9 mouse cellular contexts compared by ENCODE assay signal in genomic region chr16:31917776-31918175, GRCm38 (mm10). TPM values are rescaled to one million over a fixed set of nuclear protein-coding genes. Genes with fewer than 3 reads are reported as not detected.
DNase-seq lines count a peak whose midpoint lies in the region; ATAC-seq and TF ChIP-seq lines count a peak whose summit lies in the region.
"Had no signal": no experiment of that assay in that cellular context is flagged by ENCODE, and none has a peak within 500 bp of the region (broad histone marks: within the 10 kb centered on the region; RNA-seq: fewer than 3 reads in every experiment).

No protein-coding gene starts in this region.

- no peak overlapping the region for H3K4me3 ChIP-seq in heart, embryonic 11.5 days (ENCODE audit: low read depth, low read length)
- H3K4me3 ChIP-seq in lung, postnatal 0 days (ENCODE audit: low read depth, low read length): no peak overlapping the region
- no peak overlapping the region for H3K4me3 ChIP-seq in stomach, embryonic 16.5 days (replicated peaks; ENCODE audit: low read length)
- H3K4me3 ChIP-seq: embryonic facial prominence, embryonic 13.5 days had no signal

- intact Hi-C loops in heart, postnatal 10 days (cut with DNase I): loop anchor here (1.0 to 2.0 kb wide), 3 partner anchors 39 to 459 kb away; partner anchors contain the start of gene Meltf

- no peaks in the 10 kb centered on the region for H3K36me3 ChIP-seq in heart, embryonic 11.5 days (ENCODE audit: control insufficient read depth, insufficient read depth, low read length)
- no peaks in the 10 kb centered on the region for H3K36me3 ChIP-seq in lung, postnatal 0 days (ENCODE audit: insufficient read depth, low read length)
- no peaks in the 10 kb centered on the region for H3K36me3 ChIP-seq in stomach, embryonic 16.5 days (ENCODE audit: control insufficient read depth, insufficient read depth, low read length)
- H3K36me3 ChIP-seq: embryonic facial prominence, embryonic 13.5 days had no signal

- no peaks in the 10 kb centered on the region for H3K4me1 ChIP-seq in heart, embryonic 11.5 days (ENCODE audit: control insufficient read depth, insufficient read depth, low read length)
- no peaks in the 10 kb centered on the region for H3K4me1 ChIP-seq in lung, postnatal 0 days (ENCODE audit: insufficient read depth, low read depth, low read length)
- 0 out of 2 replicates have a peak, but pooled peaks cover 3% of the 10 kb centered on the region for H3K4me1 ChIP-seq in stomach, embryonic 16.5 days (ENCODE audit: control insufficient read depth, insufficient read depth, low read length)

- no peaks in the 10 kb centered on the region for H3K9me3 ChIP-seq in heart, embryonic 11.5 days (replicated peaks; ENCODE audit: control insufficient read depth, low read length)
- H3K9me3 ChIP-seq in lung, postnatal 0 days (ENCODE audit: low read length): no peaks in the 10 kb centered on the region
- no peaks in the 10 kb centered on the region for H3K9me3 ChIP-seq in stomach, embryonic 16.5 days (replicated peaks; ENCODE audit: control insufficient read depth, low read length)
- H3K9me3 ChIP-seq: embryonic facial prominence, embryonic 13.5 days had no signal

- no peaks in the 10 kb centered on the region for H3K27me3 ChIP-seq in heart, embryonic 11.5 days (ENCODE audit: control insufficient read depth, insufficient read depth, low read length)
- no peaks in the 10 kb centered on the region for H3K27me3 ChIP-seq in lung, postnatal 0 days (replicated peaks; ENCODE audit: insufficient read depth, low read length)
- H3K27me3 ChIP-seq in stomach, embryonic 16.5 days (ENCODE audit: control insufficient read depth, insufficient read depth, low read length): no peaks in the 10 kb centered on the region
- H3K27me3 ChIP-seq: embryonic facial prominence, embryonic 13.5 days had no signal

- no peak for TF ChIP-seq EP300 in lung, postnatal 0 days (IDR thresholded peaks at IDR 0.05)

- no peak for TF ChIP-seq CTCF in lung, postnatal 0 days (IDR thresholded peaks at IDR 0.05)

- peak overlapping the region; percentile 53; the same call in 1 of the 2 replicates for H3K4me2 ChIP-seq in heart, embryonic 11.5 days
- H3K4me2 ChIP-seq in lung, postnatal 0 days (replicated peaks; ENCODE audit: low read depth, low read length): no peak overlapping the region
- peak overlapping the region; percentile 55; the same call in 1 of the 2 replicates for H3K4me2 ChIP-seq in stomach, embryonic 16.5 days (ENCODE audit: low read depth, low read length)

- no peak for ATAC-seq in heart, embryonic 11.5 days (replicated peaks; ENCODE audit: insufficient number of reproducible peaks, low FRiP score, low TSS enrichment)
- peak; percentile 53; the same call in 1 of the 2 replicates for ATAC-seq in lung, postnatal 0 days
- peak; percentile 47; the same call in 1 of the 2 replicates for ATAC-seq in stomach, embryonic 16.5 days (ENCODE audit: insufficient read depth, low FRiP score)

- no peak for DNase-seq in heart, postnatal 10 days
- peak; percentile 45 for DNase-seq in lung, postnatal 0 days (ENCODE audit: low spot score)
- DNase-seq in lung, postnatal 36 days: no peak
- peak; percentile 15 to 54 for DNase-seq in kidney, postnatal 36 days
- no peak for DNase-seq in right cerebral cortex, postnatal 4 days
- no peak for DNase-seq in adipocyte (ENCODE audit: low spot score)

- WGBS in heart, embryonic 11.5 days (ENCODE audit: insufficient replicate concordance): 61% methylated on average over 11 of the region's 11 CpGs
- 33% methylated on average over 11 of the region's 11 CpGs for WGBS in lung, postnatal 0 days
- WGBS in stomach, embryonic 16.5 days: 56% methylated on average over 11 of the region's 11 CpGs

- H3K27ac ChIP-seq in heart, embryonic 11.5 days (ENCODE audit: low read depth, low read length): no peak overlapping the region
- no peak overlapping the region for H3K27ac ChIP-seq in lung, postnatal 0 days (ENCODE audit: low read length)
- no peak overlapping the region for H3K27ac ChIP-seq in stomach, embryonic 16.5 days (ENCODE audit: low read length)
- H3K27ac ChIP-seq: embryonic facial prominence, embryonic 13.5 days had no signal

- no peak overlapping the region for H3K9ac ChIP-seq in heart, embryonic 11.5 days (ENCODE audit: low read depth, low read length)
- H3K9ac ChIP-seq in lung, postnatal 0 days (replicated peaks; ENCODE audit: low read depth): no peak overlapping the region
- peak overlapping the region; percentile 61 for H3K9ac ChIP-seq in stomach, embryonic 16.5 days (ENCODE audit: low read length)

RNA-seq across cellular contexts. Expression of gene Pigz, which starts 15.9 kb away (rescaled TPM):
- 0.55 TPM in 1 of 2 replicates, not detected in the other for polyA plus RNA-seq in heart, embryonic 11.5 days (2014; fragmentation: Nextera tagmentation; extraction: Ambion mirVana)
- total RNA-seq in heart, postnatal 10 days (2021): 1 to 10 TPM; 1.7 to 2.0 TPM
- polyA plus RNA-seq in lung, postnatal 0 days (2015; fragmentation: Nextera tagmentation; extraction: Ambion mirVana): 0.30 and 0.63 TPM in 2 replicates
- polyA plus RNA-seq in stomach, embryonic 16.5 days (2015; fragmentation: Nextera tagmentation; extraction: Ambion mirVana): 0.96 and 1.5 TPM in 2 replicates

RNA-seq across cellular contexts. Expression of gene 0610012G03Rik, which starts 30.5 kb away (rescaled TPM):
- 105 and 113 TPM in 2 replicates for polyA plus RNA-seq in heart, embryonic 11.5 days (2014; fragmentation: Nextera tagmentation; extraction: Ambion mirVana)
- total RNA-seq in heart, postnatal 10 days (2021): 10 to 100 TPM; 73.1 to 74.1 TPM
- 79.7 and 82.8 TPM in 2 replicates for polyA plus RNA-seq in lung, postnatal 0 days (2015; fragmentation: Nextera tagmentation; extraction: Ambion mirVana)
- 81.6 and 84.9 TPM in 2 replicates for polyA plus RNA-seq in stomach, embryonic 16.5 days (2015; fragmentation: Nextera tagmentation; extraction: Ambion mirVana)

RNA-seq across cellular contexts. Expression of gene Ncbp2, which starts 30.5 kb away (rescaled TPM):
- 87.5 and 90.0 TPM in 2 replicates for polyA plus RNA-seq in heart, embryonic 11.5 days (2014; fragmentation: Nextera tagmentation; extraction: Ambion mirVana)
- total RNA-seq in heart, postnatal 10 days (2021): 10 to 100 TPM; 22.4 to 29.3 TPM
- 38.6 and 48.5 TPM in 2 replicates for polyA plus RNA-seq in lung, postnatal 0 days (2015; fragmentation: Nextera tagmentation; extraction: Ambion mirVana)
- polyA plus RNA-seq in stomach, embryonic 16.5 days (2015; fragmentation: Nextera tagmentation; extraction: Ambion mirVana): 89.5 and 97.9 TPM in 2 replicates

RNA-seq across cellular contexts. Expression of gene Meltf, which starts 39.2 kb away (rescaled TPM):
- polyA plus RNA-seq in heart, embryonic 11.5 days (2014; fragmentation: Nextera tagmentation; extraction: Ambion mirVana): not detected in 2 replicates
- total RNA-seq in heart, postnatal 10 days (2021): under 1 TPM in 1 of 2 experiments, not detected in 1; 0.05 TPM
- 0.04 TPM in 1 of 2 replicates, not detected in the other for polyA plus RNA-seq in lung, postnatal 0 days (2015; fragmentation: Nextera tagmentation; extraction: Ambion mirVana)
- 4.8 and 6.1 TPM in 2 replicates for polyA plus RNA-seq in stomach, embryonic 16.5 days (2015; fragmentation: Nextera tagmentation; extraction: Ambion mirVana)

Comparison
In these comparisons a context has a peak if more than half of its experiments do, and no peak if none do; other contexts are left out.
1. DNase-seq: peak in lung, postnatal 0 days (single experiment) and kidney, postnatal 36 days (2 of 2); none in heart, postnatal 10 days (0 of 2), lung, postnatal 36 days (single experiment), right cerebral cortex, postnatal 4 days (single experiment) and adipocyte (single experiment).